Mouse (Mus musculus) liver, embryonic 11.5 days (tissue): ENCODE results near the gene Mcoln2. TPM values are rescaled to one million over a fixed set of nuclear protein-coding genes. Genes with fewer than 3 reads are reported as not detected.

ENCODE experiments used
- ATAC-seq: fragments of 200-750 bp; cut with Nextera tagmentation; replicated peaks from 2 replicates; pipeline ENCODE4 v1.8.0; 2017; ENCODE audit warnings: moderate number of reproducible peaks, mild to moderate bottlenecking, moderate TSS enrichment, moderate library complexity; ENCODE audit not compliant: low FRiP score
- DNase-seq: peaks from one replicate; pipeline ENCODE4 v3.0.0-alpha.2; 2017; ENCODE audit warnings: low spot score
- H3K27ac ChIP-seq: fragments of 300-500 bp; sonication (generic); 2 replicates; pipeline ENCODE4 v1.5.1; 2014; ENCODE audit warnings: mild to moderate bottlenecking, low read depth, low read length, control low read depth
- H3K27me3 ChIP-seq: fragments of 300-500 bp; sonication (generic); replicated peaks from 2 replicates; pipeline ENCODE4 v1.6.1; 2014; ENCODE audit warnings: low read length, mixed read lengths; ENCODE audit not compliant: control insufficient read depth, insufficient read depth
- H3K36me3 ChIP-seq: fragments of 300-500 bp; sonication (generic); 2 replicates; pipeline ENCODE4 v1.6.1; 2014; ENCODE audit warnings: mild to moderate bottlenecking, low read length, moderate library complexity, mixed read lengths; ENCODE audit not compliant: control insufficient read depth, insufficient read depth
- H3K4me1 ChIP-seq: fragments of 300-500 bp; sonication (generic); replicated peaks from 2 replicates; pipeline ENCODE4 v1.6.1; 2014; ENCODE audit warnings: low read length, mixed read lengths; ENCODE audit not compliant: control insufficient read depth, insufficient read depth
- H3K4me2 ChIP-seq: fragments of 300-500 bp; sonication (generic); 2 replicates; pipeline ENCODE4 v1.6.1; 2014; ENCODE audit warnings: mild to moderate bottlenecking, control low read depth, moderate library complexity
- H3K4me3 ChIP-seq: fragments of 300-500 bp; sonication (generic); 2 replicates; pipeline ENCODE4 v1.5.1; 2014; ENCODE audit warnings: low read depth, low read length, control low read depth
- H3K9ac ChIP-seq: fragments of 300-500 bp; sonication (generic); 2 replicates; pipeline ENCODE4 v1.6.1; 2014; ENCODE audit warnings: low read depth, low read length, control low read depth
- H3K9me3 ChIP-seq: fragments of 300-500 bp; sonication (generic); 2 replicates; pipeline ENCODE4 v1.6.1; 2016; ENCODE audit warnings: low read length, inconsistent platforms, mixed read lengths; ENCODE audit not compliant: control insufficient read depth
- WGBS: fragments of 180-500 bp; shearing (Covaris S2); extraction: QIAGEN DNeasy Blood & Tissue Kit; methylation state at CpG from one replicate; pipeline ENCODE4 v1.1.7; 2014; 5-methylcytosine and 5-hydroxymethylcytosine counted together
- polyA plus RNA-seq: library from polyadenylated mRNA; unstranded; fragments of >200 nt; fragmentation: Nextera tagmentation; extraction: Ambion mirVana; gene quantifications from 2 replicates; pipeline ENCODE4 v1.2.1, GENCODE M21; 2014

Gene Mcoln2
- polyA plus RNA-seq, 1 experiment from 2014 or later: 3.5 TPM

- Histone ChIP-seq H3K4me2 (no peak overlapping the region), H3K9ac (no peak overlapping the region), H3K9me3 (no peaks in the 10 kb centered on the region), H3K4me3 (no peak overlapping the region), H3K27ac (no peak overlapping the region), H3K4me1 (no peaks in the 10 kb centered on the region), H3K27me3 (peaks cover 3% of the 10 kb centered on the region; the same call in 1 of the 2 replicates), H3K36me3 (no peaks in the 10 kb centered on the region)
- no peak for ATAC-seq
- DNase-seq: no peak
- 82% methylated on average over 8 of the region's 8 CpGs for WGBS
These were observed 2.1 kb downstream of the Mcoln2 start for GRCm38 (mm10) chr3:146151755-146152154.

DNA sequence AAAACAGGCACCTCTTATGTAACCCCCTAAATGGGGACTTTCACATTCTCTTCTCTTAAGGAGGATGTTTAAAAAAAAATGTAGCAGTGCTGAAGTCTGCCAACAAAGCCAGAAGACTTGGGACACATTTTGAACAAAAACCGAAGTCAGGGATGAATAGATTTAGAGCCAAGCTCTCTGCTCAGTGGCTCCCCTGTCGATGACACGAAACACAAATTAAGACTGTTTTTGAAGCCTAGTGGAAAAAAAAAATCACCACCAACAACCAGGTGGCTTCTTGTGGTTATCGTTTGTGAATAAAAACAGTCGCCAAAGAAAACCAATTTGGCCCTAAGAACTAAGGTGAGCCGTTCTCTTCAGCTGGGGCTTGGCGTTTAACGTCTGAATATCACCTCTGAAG, 2.7 kb downstream of the Mcoln2 start:
- Histone ChIP-seq H3K9me3 (no peaks in the 10 kb centered on the region), H3K36me3 (no peaks in the 10 kb centered on the region), H3K27ac (no peak overlapping the region), H3K4me2 (no peak overlapping the region), H3K27me3 (peaks cover 3% of the 10 kb centered on the region; the same call in 1 of the 2 replicates), H3K4me1 (no peaks in the 10 kb centered on the region), H3K4me3 (no peak overlapping the region), H3K9ac (no peak overlapping the region)
- DNase-seq (no peak), ATAC-seq (no peak)
- WGBS: 90% methylated on average over 8 of the region's 8 CpGs

- no peak overlapping the region for H3K4me2 ChIP-seq
- DNase-seq (no peak), ATAC-seq (no peak)
- H3K4me3 ChIP-seq: no peak overlapping the region
- no peak overlapping the region for H3K27ac ChIP-seq
- no peaks in the 10 kb centered on the region for H3K36me3 ChIP-seq
- no peak overlapping the region for H3K9ac ChIP-seq
- no peaks in the 10 kb centered on the region for H3K9me3 ChIP-seq
- WGBS: 80% methylated on average over 2 of the region's 2 CpGs
- H3K27me3 ChIP-seq: 0 out of 2 replicates have a peak, but pooled peaks cover 3% of the 10 kb centered on the region
- H3K4me1 ChIP-seq: no peaks in the 10 kb centered on the region
These were observed 3.3 kb downstream of the Mcoln2 start for GRCm38 (mm10) chr3:146152913-146153312.

GRCm38 (mm10) chr3:146153862-146154611, 4.4 kb downstream of the Mcoln2 start:
- no peak overlapping the region for H3K4me2 ChIP-seq
- 34% methylated on average over 12 of the region's 12 CpGs for WGBS
- ATAC-seq (no peak), DNase-seq (no peak)
- H3K4me3 ChIP-seq: no peak overlapping the region
- no peak overlapping the region for H3K27ac ChIP-seq
- H3K27me3 ChIP-seq: 0 out of 2 replicates have a peak, but pooled peaks cover 3% of the 10 kb centered on the region
- no peaks in the 10 kb centered on the region for H3K36me3 ChIP-seq
- H3K4me1 ChIP-seq: no peaks in the 10 kb centered on the region
- H3K9ac ChIP-seq: no peak overlapping the region
- no peaks in the 10 kb centered on the region for H3K9me3 ChIP-seq

- Histone ChIP-seq H3K27me3 (no peaks in the 10 kb centered on the region), H3K4me2 (no peak overlapping the region), H3K9ac (no peak overlapping the region), H3K4me3 (no peak overlapping the region), H3K27ac (no peak overlapping the region), H3K4me1 (no peaks in the 10 kb centered on the region), H3K9me3 (no peaks in the 10 kb centered on the region), H3K36me3 (no peaks in the 10 kb centered on the region)
- DNase-seq (no peak), ATAC-seq (no peak)
- WGBS: 60% methylated on average over 13 of the region's 13 CpGs
These were observed 6.3 kb downstream of the Mcoln2 start for GRCm38 (mm10) chr3:146155628-146156576.

DNA sequence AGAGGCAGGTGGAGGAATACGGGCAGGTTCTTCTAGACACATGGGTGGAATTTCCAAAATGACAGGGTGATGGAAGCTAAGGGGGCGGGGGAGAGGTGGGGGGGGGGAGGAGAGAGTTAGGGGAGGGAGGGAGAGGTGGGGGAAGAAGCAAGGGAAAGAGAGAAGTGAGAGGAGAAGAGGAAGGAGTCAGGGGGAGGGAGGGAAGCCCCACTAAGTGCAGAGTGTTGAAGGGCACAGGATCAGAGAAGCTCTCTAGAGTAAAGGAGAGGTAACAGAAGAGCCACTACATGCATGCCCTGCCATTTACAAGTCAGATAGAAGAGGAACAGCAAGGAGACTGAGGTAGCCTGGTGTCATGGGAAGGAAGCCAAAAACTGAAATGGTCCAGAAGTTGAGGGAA, 7.2 kb downstream of the Mcoln2 start:
- no peaks in the 10 kb centered on the region for H3K4me1 ChIP-seq
- ATAC-seq: no peak
- WGBS: 66% methylated on average over 2 of the region's 2 CpGs
- no peak overlapping the region for H3K9ac ChIP-seq
- no peak overlapping the region for H3K4me2 ChIP-seq
- H3K36me3 ChIP-seq: no peaks in the 10 kb centered on the region
- DNase-seq: no peak
- H3K27ac ChIP-seq: no peak overlapping the region
- H3K27me3 ChIP-seq: no peaks in the 10 kb centered on the region
- H3K4me3 ChIP-seq: no peak overlapping the region
- H3K9me3 ChIP-seq: no peaks in the 10 kb centered on the region

DNA sequence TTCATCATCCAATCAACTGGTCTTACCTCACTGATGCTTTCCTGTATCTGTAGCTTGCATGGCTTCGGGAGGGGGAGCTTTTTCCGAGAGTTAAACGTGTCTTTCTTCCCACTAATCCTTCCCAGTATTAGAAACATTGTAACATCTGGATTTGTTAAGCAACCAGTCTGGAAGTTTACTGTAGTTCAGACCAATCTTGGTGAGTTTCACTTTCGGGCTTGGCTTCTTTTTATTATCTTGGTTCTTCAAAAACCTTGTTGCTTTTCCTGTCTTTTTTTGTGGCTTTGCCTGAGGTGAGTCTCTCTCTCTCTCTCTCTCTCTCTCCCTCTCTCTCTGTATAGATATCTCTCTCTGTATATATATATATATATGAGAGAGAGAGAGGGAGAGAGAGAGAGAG, 8.4 kb downstream of the Mcoln2 start:
- Histone ChIP-seq H3K36me3 (no peaks in the 10 kb centered on the region), H3K9me3 (no peaks in the 10 kb centered on the region), H3K4me3 (no peak overlapping the region), H3K27me3 (no peaks in the 10 kb centered on the region), H3K27ac (no peak overlapping the region), H3K4me1 (no peaks in the 10 kb centered on the region), H3K4me2 (no peak overlapping the region), H3K9ac (no peak overlapping the region)
- WGBS: 64% methylated on average over 4 of the region's 4 CpGs
- ATAC-seq (no peak), DNase-seq (no peak)

DNA sequence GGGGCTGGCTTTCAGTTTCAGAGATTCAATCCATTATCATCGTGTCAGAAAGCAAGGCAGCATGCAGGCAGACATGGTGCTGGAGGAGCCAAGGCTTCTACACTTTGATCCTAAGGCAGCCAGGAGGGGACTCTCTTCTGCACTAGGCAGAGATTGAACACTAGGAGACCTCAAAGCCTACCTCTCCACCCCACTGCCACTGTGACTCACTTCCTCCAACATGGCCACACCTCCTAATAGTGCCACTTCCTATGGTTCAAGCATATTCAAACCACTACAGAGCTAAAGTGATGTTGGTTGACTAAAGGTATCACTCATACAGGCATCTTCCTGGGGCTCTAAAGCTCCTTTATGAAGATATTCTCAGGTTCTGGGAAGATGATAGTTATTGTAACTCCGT, 9.7 kb downstream of the Mcoln2 start:
- H3K9ac ChIP-seq: no peak overlapping the region
- ATAC-seq (no peak), DNase-seq (no peak)
- no peaks in the 10 kb centered on the region for H3K9me3 ChIP-seq
- H3K36me3 ChIP-seq: no peaks in the 10 kb centered on the region
- 87% methylated on average over 2 of the region's 2 CpGs for WGBS
- no peaks in the 10 kb centered on the region for H3K27me3 ChIP-seq
- no peaks in the 10 kb centered on the region for H3K4me1 ChIP-seq
- H3K27ac ChIP-seq: no peak overlapping the region
- H3K4me3 ChIP-seq: no peak overlapping the region
- no peak overlapping the region for H3K4me2 ChIP-seq
